Comparison of ENCODE assay signal across 14 mouse cellular contexts in the genomic region with DNA sequence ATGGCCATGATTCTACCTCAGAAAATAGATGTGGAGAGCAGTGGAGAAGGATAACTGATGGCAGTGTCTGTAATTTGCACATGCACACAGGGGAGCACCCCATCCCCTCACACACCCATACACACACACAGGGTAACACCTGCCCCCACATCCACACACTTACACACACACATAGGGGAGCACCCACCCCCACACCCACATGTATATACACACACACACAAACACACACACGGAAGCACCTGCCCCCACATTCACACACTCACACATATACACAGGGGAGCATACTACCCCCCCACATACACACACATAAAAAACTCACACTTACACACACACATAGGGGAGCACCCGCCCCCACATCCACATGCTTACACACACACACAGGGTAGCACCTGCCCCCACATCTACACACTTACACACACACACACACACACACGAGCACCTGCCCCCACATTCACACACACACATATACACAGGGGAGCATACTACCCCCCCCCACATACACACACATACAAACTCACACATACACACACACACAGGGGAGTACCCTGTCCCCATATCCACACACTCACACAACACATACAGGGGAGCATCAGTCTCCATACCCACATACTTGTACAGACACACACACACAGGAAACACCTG.
A peak's percentile ranks its signal among the peaks of the same experiment; 100 is the strongest.
DNase-seq lines count a peak whose midpoint lies in the region; ATAC-seq lines count a peak whose summit lies in the region.
"Had no signal": no experiment of that assay in that cellular context is flagged by ENCODE, and none has a peak within 500 bp of the region (broad histone marks: within the 10 kb centered on the region; RNA-seq: fewer than 3 reads in every experiment).

No protein-coding gene starts in this region.

- ATAC-seq in cerebellum, adult (ENCODE audit: insufficient number of reproducible peaks, low FRiP score, low TSS enrichment), result peak; percentile 31; the same call in 1 of the 2 replicates
- ATAC-seq in heart, embryonic 14.5 days (ENCODE audit: insufficient number of reproducible peaks, insufficient read depth, low FRiP score, low read depth), result peak; percentile 35; the same call in 1 of the 2 replicates
- ATAC-seq in liver, embryonic 11.5 days (replicated peaks; ENCODE audit: low FRiP score), result 0 out of 2 replicates have a peak, but pooled peaks have one; percentile 10
- peak; percentile 44; the same call in 1 of the 2 replicates for ATAC-seq in neural tube, embryonic 12.5 days (ENCODE audit: low FRiP score, low read depth)
- ATAC-seq in neural tube, embryonic 15.5 days (ENCODE audit: low FRiP score), result no peak
- ATAC-seq: intestine, embryonic 15.5 days; Patski had no signal

- no peaks in the 10 kb centered on the region for H3K27me3 ChIP-seq in heart, embryonic 14.5 days (ENCODE audit: control insufficient read depth, insufficient read depth, low read length)
- H3K27me3 ChIP-seq in liver, embryonic 11.5 days (replicated peaks; ENCODE audit: control insufficient read depth, insufficient read depth, low read length), result no peaks in the 10 kb centered on the region
- H3K27me3 ChIP-seq in neural tube, embryonic 12.5 days (replicated peaks), result no peaks in the 10 kb centered on the region
- no peaks in the 10 kb centered on the region for H3K27me3 ChIP-seq in neural tube, embryonic 15.5 days (replicated peaks)
- H3K27me3 ChIP-seq: heart, embryonic 12.5 days; intestine, embryonic 15.5 days; Patski had no signal

- H3K9ac ChIP-seq in heart, embryonic 14.5 days (ENCODE audit: low read length), result no peak overlapping the region
- no peak overlapping the region for H3K9ac ChIP-seq in liver, embryonic 11.5 days (ENCODE audit: low read depth, low read length)
- no peak overlapping the region for H3K9ac ChIP-seq in neural tube, embryonic 12.5 days
- no peak overlapping the region for H3K9ac ChIP-seq in neural tube, embryonic 15.5 days (replicated peaks)
- H3K9ac ChIP-seq: heart, embryonic 12.5 days; intestine, embryonic 15.5 days had no signal

- no peak overlapping the region for H3K27ac ChIP-seq in heart, embryonic 14.5 days (replicated peaks in 1 of 2; ENCODE audit: control insufficient read depth in 1 of 2, insufficient read depth in 1 of 2, low read depth in 2 of 2, low read length in 2 of 2)
- H3K27ac ChIP-seq in liver, embryonic 11.5 days (ENCODE audit: low read depth, low read length), result no peak overlapping the region
- H3K27ac ChIP-seq in neural tube, embryonic 12.5 days, result no peak overlapping the region
- no peak overlapping the region for H3K27ac ChIP-seq in neural tube, embryonic 15.5 days (replicated peaks)
- H3K27ac ChIP-seq: intestine, embryonic 15.5 days had no signal

- no peaks in the 10 kb centered on the region for H3K9me3 ChIP-seq in heart, embryonic 14.5 days (ENCODE audit: control insufficient read depth, low read length)
- no peaks in the 10 kb centered on the region for H3K9me3 ChIP-seq in liver, embryonic 11.5 days (ENCODE audit: control insufficient read depth, low read length)
- no peaks in the 10 kb centered on the region for H3K9me3 ChIP-seq in neural tube, embryonic 12.5 days
- H3K9me3 ChIP-seq in neural tube, embryonic 15.5 days (replicated peaks), result no peaks in the 10 kb centered on the region
- H3K9me3 ChIP-seq: intestine, embryonic 15.5 days had no signal

- DNase-seq in cerebellum, postnatal 36 days, result no peak
- no peak for DNase-seq in heart, adult 9 months (ENCODE audit: low spot score in 2 of 2)
- no peak for DNase-seq in liver, embryonic 11.5 days (ENCODE audit: low spot score)
- DNase-seq in liver, result no peak
- DNase-seq: adrenal gland, adult 8-10 months; cerebellum, adult 9-10 months; lung, postnatal 10 days had no signal

- H3K4me3 ChIP-seq in heart, embryonic 14.5 days (ENCODE audit: control insufficient read depth in 1 of 2, insufficient read depth in 1 of 2, low read depth in 1 of 2, low read length in 2 of 2), result no peak overlapping the region
- no peak overlapping the region for H3K4me3 ChIP-seq in liver, embryonic 11.5 days (ENCODE audit: low read depth, low read length)
- no peak overlapping the region for H3K4me3 ChIP-seq in neural tube, embryonic 12.5 days
- no peak overlapping the region for H3K4me3 ChIP-seq in neural tube, embryonic 15.5 days (replicated peaks)
- H3K4me3 ChIP-seq: heart, embryonic 12.5 days; intestine, embryonic 15.5 days had no signal

- WGBS in heart, embryonic 14.5 days, result 77% methylated on average over 3 of the region's 3 CpGs
- 73% methylated on average over 3 of the region's 3 CpGs for WGBS in liver, embryonic 11.5 days
- 92% methylated on average over 3 of the region's 3 CpGs for WGBS in neural tube, embryonic 12.5 days
- WGBS in neural tube, embryonic 15.5 days, result 90% methylated on average over 3 of the region's 3 CpGs

- H3K4me1 ChIP-seq in heart, embryonic 14.5 days (ENCODE audit: control insufficient read depth in 2 of 2, insufficient read depth in 2 of 2, low read length in 2 of 2), result no peaks in the 10 kb centered on the region
- H3K4me1 ChIP-seq in liver, embryonic 11.5 days (replicated peaks; ENCODE audit: control insufficient read depth, insufficient read depth, low read length), result no peaks in the 10 kb centered on the region
- no peaks in the 10 kb centered on the region for H3K4me1 ChIP-seq in neural tube, embryonic 12.5 days
- H3K4me1 ChIP-seq in neural tube, embryonic 15.5 days, result no peaks in the 10 kb centered on the region
- H3K4me1 ChIP-seq: heart, embryonic 12.5 days; intestine, embryonic 15.5 days had no signal

- H3K36me3 ChIP-seq in heart, embryonic 14.5 days (ENCODE audit: control insufficient read depth, insufficient read depth, low read length), result no peaks in the 10 kb centered on the region
- H3K36me3 ChIP-seq in liver, embryonic 11.5 days (ENCODE audit: control insufficient read depth, insufficient read depth, low read length), result no peaks in the 10 kb centered on the region
- no peaks in the 10 kb centered on the region for H3K36me3 ChIP-seq in neural tube, embryonic 12.5 days
- no peaks in the 10 kb centered on the region for H3K36me3 ChIP-seq in neural tube, embryonic 15.5 days
- H3K36me3 ChIP-seq: heart, embryonic 12.5 days; intestine, embryonic 15.5 days had no signal

- no peak overlapping the region for H3K4me2 ChIP-seq in heart, embryonic 14.5 days (ENCODE audit: low read length)
- H3K4me2 ChIP-seq in liver, embryonic 11.5 days, result no peak overlapping the region
- no peak overlapping the region for H3K4me2 ChIP-seq in neural tube, embryonic 12.5 days (replicated peaks)
- H3K4me2 ChIP-seq in neural tube, embryonic 15.5 days, result no peak overlapping the region
- H3K4me2 ChIP-seq: heart, embryonic 12.5 days; intestine, embryonic 15.5 days had no signal
